Mouse (Mus musculus): ENCODE results near the gene Recql5.

The Recql5 gene

DNA sequence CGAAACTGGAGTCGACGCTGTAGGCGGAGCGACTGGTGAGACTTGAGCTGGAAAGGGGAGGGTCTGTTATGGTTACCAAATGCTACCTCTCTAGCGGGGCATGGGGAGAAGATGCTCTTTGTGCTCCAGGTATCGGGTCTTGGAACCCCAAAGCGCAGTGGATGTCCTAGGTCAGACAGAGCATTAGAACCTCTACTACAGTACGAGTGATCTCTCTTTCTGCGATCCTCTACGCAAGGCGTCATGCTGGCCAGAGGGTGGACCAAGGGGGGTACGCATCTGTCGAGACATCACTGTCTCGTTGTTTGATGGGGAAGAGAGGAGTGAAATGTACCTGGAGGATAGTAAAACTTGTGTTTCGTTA is 452 bp upstream of the Recql5 start:
- DNase-seq: no peak

DNA sequence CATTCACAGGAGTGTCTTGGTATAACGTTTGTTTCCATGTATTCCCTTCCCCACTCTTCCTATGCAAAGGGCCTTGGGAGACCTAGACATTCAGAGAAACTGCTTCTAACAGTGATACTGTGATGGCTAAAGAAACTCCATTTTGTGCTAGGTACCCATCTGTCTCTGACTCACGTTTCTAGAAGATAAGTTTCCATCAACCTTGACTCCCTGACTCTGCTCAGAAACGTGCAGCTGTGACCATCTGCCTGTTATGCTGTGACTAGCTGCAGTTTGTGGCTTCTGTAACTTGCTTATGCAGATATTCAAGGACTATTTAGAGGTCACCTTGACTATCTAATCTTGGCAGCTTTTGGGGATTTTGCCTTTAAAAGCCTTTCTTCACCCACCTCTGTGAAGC is 2.0 kb downstream of the Recql5 start:
- DNase-seq: no peak

DNA sequence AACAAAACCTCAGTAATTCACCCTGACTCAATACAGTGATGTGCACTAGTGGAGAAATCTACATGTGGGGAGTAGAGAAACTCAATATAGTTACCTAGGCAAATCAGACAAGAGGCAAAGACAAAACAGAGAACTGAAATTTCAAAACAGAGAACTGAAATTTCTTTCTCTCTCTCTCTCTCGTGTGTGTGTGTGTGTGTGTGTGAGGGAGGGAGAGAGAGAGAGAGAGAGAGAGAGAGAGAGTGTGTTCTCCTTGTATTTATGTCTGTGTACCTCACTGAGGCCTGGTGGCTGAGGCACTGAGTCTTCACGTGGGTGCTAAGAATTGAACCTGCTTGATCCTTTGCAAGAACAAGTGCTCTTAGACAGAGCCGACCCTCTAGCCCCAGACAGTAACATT is 3.5 kb downstream of the Recql5 start:
- DNase-seq: no peak

DNA sequence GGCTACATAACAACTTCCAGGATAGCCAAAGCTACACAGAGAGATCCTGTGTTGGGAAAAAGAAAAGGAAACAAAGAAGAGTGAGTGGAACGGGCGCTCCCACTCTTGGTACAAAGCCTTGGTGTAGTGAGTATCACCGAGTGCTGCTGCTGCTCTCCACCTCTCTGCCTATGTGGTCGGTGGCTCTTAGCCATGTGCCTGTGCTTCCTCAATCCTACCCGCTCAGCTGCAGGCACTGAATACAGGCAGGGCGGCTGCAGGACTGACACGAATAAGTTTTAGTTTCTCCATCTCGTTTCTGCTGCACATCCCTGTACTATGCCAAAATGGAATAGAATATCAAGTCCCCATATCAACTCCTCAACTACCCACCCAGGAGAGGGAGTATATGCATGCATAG is 4.2 kb downstream of the Recql5 start:
- no peak for DNase-seq

DNA sequence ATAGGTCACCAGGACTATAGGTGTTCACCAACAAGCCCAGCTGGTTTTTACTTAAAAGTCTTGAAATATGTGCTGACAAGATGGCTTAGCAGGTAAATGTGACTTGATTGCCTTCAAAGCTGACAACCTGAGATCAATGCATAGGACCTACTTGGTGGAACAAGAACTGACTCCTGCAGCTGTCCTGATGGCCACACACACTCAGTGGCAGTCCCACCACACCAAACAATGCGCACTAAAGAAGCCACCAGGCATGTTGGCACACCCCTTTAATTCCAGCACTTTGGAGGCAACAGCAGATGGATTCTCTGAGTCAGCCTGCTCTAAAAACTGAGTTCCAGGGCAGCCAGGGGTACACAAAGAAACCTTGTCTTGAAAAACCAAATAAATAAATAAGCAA is 11.3 kb downstream of the Recql5 start:
- no peak for DNase-seq

DNA sequence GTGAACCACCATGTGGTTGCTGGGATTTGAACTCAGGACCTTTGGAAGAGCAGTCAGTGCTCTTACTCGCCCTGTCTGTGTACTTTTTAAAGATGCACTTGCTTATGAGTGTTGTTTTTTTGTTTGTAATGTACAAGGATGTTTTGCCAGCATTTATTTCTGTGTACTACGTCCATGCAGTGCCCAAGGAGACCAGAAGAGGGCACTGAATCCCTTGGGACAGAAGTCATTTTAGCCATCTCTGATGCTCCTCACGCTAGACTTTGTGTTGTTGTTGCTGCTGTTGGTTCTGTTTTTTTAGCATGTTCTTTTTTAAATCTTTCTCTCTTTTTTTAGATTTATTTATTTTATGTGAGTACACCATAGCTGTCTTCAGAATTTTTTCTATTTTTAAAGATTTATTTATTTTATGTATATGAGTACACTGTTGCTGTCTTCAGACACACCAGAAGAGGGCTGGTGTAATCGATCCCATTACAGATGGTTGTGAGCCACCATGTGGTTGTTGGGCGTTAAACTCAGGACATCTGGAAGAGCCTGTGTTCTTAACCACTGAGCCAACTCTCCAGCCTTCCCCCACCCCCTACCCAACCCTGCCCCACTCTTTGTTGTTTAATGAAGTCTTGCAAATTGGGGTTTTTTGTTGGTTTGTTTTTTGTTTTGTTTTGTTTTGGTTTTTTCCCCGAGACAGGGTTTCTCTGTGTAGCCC is 13.0 kb downstream of the Recql5 start:
- peak; percentile 67 for DNase-seq

DNA sequence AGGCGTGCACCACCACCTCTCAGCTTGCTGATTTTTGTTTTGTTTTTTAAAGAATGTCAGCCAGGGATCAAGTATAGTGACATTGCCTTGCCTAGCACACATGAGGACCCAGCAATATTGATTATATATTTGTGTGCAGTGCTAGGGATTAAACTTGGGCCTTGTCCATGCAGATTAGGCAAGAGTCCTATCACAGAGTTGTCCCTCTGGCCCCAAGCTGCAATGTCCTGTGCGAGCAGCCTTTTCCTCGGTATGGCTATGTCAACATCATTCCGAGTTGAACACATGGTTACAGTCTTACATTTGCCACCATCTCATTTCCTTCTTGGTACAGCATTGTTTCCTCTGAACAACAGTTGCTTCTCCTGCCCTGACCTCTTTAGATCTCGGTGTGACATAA is 14.2 kb downstream of the Recql5 start:
- no peak for DNase-seq

DNA sequence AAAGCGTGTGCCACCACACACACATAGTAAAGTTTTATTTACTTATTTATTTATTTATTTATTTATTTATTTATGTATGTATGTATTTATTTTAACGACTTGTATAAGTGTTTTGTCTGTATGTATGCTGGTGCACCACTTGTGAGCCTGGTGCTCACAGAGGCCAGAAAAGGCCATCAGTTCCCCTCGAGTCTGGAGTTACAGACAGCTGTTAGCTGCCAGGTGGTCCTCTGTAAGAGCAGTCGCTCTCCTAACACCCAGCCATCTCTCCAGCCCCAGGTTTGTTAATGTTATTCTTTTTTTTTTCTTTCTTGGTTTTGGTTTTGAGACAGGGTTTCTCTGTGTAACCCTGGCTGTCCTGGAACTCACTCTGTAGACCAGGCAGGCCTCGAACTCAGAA is 14.6 kb downstream of the Recql5 start:
- DNase-seq: no peak

DNA sequence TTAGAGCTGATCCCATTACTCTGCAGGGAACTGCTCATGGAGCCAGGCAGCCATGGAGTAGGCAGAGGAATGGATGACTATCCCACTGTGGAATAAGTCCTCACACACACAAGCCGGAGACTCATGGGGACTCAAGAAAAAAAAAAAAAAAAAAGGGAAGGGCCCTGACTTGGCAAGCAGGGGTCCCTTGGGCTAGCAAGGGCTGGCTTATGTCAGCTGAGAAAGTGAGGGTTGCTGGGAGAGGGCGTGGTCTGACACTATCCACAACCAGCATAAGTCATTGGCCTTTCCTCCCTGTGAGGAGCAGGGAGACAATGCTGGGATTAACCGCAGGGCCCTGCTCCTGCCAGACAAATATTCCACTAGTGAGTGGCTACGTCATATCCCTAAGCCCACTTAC is 16.7 kb downstream of the Recql5 start:
- DNase-seq: no peak

DNA sequence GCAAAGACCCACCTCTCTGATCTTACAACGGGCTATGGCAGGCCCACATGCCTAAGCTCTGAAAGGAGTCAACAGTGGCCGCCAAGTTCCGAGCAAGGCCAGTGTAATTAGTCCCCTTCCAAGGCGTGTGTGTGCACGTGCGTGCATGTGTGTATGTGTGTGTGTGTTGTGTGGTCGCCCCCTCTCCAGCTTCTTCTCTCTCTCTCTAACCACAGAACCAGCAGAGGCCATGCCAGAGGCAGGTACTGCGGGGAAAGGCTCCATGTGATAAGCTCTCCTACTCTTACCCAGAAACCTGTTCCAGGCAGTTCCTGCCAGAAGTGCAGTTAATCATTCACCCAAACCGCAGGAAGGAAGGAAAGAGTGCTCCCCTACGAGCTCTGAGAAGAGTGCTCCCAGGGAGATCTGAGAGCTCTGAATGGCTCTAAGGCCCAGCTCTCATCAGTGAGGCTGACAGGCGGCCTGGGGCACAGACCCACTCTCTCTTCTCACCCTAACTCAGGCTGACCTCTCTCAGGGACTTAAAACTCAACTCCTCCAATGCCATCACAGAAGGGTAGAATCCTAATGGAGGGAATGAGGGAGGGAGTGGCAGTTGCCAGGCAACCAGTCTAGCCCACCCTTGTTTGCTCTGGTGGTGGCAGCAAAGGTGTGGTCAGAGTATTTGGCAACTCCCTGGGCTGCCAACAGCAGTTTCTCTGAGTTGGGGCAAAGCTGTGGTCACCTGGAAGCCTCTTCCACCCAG is 21.5 kb downstream of the Recql5 start, which contains the start of gene Smim6:
Gene Smim6, plus strand, starts transcription at position 386 of the 745 bp plus-strand sequence.
- peak; percentile 56 for DNase-seq

DNA sequence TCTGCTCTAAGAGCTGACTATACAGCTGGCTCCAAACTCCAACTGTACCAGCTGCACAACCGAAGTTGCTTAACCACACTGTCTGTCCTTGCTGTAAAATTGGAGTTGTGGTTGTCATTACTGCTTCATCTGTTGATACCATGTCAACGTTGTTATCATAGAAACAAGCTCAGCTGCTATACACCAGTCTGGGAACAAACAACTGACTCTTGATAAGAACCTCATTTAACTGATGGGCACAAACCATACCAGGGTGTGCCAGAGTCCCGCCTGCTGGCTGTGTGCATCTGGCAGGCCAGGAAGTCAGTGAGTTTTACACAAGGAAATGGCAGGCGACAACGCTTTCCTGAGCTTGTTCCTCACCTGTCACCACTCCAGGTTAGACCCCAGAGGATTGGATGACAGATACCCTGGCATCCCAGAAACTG is 22.1 kb downstream of the Recql5 start:
- DNase-seq: peak; percentile 54

DNA sequence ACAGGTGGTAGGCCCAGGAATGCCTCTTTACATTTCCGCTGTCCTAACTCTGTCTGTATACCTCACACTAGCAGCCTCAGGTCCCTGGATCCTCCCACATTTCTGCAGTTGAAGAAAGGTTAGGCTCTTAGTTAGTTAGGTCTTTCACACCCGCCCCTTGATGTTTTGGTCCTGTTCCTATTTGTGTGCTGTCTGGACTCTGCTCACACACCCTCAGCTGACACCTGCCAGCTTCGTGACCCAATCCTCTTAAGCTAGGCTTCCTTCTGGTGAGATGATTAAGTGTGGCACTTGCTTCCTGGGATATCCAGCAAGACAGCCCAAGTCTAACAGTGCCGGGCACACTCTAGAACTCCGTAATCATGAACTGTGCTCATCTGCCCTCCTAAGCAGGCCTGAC is 26.8 kb downstream of the Recql5 start:
- no peak for DNase-seq

DNA sequence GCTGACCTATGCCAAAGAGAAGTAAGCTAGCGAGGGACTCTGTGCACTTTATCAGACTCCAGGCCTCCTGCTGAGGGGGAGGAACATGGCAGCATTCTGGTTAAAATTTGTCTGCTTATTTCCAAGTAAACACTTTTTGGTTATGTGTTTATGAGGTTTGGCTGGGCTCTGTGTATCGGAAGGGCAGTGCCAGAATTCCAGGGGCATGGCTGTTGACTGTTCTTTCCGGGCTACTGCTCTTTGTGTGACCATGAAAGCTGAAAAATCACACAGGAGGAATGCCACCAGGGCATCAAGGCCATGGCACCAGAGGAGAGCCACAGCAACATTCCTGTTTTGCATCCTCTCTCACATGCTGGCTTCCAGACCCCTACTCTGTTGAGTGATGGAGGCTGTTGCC is 27.2 kb downstream of the Recql5 start:
- no peak for DNase-seq

DNA sequence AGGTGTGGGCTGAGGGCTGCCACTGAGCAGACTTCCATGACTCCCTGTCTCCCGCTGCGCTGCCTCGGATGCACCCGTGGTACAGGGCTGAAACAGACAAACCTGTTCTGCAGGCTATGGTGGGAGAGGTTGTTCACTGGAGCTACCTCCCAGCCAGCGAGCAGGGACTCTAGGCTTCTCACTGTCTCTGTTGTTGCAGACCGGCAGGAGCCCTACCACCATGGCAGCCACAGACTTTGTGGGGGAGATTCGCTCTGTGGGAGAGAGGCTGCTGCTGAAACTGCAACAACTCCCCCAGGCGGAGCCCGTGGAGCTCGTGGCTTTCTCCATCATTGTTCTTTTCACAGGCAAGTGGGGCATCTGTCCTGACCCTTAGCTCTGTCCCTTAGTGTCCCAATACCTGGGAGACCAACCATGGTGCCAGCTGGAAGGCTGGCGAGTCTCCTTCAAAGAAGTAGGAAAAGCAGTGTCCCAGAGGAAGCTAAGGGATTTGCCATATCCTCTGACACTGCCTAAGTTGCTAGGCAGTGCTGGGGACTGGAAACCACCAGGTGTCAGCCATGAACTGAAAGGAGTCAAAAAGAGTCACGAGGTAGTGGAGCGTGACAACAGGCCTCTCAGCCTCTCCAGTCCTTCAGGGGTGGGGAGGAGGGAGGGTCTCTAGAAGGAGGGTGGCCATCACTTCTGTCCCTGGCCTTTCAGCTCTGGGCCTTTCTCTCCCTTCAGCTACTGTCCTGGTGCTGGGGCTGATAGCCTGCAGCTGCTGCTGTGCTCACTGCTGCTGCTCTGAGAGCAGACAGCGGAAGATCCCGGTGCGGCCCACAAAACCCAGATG is 28.1 kb downstream of the Recql5 start:
- peak; percentile 33 for DNase-seq

DNA sequence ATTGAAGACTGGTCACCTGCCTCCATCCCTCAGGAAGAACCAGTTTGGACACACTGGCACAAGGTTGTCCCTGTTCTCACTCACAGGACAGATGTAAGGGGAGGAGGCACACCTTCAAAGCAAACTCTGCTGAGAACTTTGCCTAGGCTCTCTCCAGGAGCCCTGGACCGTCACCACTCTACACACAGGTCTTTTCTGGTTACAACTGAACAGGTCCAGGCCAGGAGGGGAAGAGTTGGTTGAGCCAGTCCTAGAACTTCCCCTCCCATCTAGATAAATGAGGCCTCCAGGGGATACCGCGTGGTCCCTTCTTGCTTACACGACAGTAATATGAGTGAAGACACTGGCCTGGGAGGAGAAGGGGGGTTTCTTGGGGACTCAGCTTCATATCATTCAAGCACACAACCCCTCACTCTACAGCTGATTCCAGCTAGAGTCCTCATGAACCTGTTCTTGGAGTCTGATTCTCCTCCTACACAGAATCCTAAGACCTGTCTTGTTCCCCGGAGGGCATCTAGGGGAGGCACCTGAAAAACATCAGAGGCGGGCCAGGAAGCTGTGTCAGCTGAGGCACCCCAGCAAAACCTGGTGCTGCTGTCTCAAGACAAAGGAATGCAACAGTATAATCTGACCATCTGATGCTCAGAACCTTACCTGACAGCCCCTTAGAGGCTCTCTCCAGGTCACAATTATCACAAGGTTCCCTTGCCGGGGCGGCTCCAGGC is 28.9 kb downstream of the Recql5 start:
- no peak for DNase-seq

DNA sequence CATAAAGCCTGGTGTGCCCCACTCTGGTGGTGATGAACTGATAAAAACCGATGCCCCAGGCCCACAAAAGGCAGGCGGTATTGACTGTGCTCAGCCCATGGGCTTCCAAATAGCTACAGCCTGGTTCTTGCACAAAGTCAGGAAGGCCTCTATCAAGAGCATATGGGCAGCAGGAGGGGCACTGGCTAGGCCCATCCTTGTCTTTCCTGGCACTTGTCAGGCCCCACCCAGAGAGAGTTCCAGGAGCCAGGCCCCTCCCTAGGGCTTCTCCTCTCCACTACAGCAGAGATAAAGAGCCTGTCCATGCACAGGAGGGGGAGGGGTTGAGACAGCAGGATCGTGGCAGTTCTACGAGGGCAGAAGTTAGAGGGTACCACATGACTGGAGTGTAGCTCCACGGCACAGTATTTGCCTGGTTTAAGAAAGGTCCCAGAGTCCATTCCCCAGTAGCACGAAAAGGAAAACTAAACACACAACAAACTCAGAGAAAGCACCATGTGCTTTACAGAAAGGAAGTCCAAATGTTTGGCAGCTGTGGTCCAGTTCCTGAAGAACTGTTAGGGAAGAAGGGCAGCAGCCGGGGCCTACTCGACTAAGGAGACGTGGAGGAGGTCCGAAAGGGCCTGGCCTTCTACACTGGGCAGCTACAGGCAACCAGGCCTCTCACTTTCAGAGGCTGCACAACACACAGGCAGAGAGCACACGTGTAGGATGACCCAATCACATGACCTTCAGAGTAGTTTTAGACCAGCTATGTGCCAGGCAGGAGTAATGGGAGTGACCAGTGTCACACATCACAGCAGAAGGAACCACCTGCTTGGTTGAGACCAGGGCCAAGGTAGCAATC is 29.7 kb downstream of the Recql5 start:
- peak; percentile 73 for DNase-seq

DNA sequence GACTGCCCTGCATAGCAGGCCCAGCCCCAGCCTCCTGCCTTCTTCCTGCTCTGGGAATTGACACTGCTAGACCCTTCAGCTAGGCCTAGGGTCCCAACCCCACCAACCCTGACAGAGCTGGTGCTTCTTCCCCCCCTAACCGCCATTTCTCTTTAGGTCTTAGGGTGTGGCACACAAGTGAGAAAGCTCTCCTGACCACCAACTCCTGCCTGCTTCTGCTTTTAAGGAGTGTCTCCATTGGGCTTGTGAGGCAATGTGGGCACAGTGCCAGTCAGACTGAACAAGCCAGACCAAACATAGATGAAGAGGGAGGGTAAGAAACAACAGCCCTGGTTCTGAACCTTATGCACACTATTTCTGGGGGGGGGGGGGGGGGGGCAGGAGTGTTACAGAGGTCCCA is 30.4 kb downstream of the Recql5 start:
- DNase-seq: peak; percentile 80

DNA sequence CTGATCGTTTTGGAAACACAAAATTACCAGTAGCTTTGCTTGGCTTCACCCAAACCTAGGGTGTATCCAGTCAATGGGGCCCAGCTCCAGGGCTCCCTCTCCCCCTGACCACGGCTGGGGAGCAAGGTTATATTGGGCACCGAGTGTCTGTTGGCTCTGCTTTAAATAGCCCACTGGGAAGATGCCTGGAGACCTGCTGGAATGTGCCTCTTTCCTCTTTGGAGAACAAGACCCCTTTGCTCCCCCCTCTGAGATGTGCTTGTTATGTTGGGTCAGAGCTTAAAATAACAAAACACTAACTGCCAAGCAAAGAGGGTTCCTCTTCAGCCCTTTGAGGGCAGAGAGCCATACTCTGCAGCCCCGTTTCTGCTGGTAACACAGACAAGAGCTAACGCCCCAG is 31.1 kb downstream of the Recql5 start:
- DNase-seq: no peak

DNA sequence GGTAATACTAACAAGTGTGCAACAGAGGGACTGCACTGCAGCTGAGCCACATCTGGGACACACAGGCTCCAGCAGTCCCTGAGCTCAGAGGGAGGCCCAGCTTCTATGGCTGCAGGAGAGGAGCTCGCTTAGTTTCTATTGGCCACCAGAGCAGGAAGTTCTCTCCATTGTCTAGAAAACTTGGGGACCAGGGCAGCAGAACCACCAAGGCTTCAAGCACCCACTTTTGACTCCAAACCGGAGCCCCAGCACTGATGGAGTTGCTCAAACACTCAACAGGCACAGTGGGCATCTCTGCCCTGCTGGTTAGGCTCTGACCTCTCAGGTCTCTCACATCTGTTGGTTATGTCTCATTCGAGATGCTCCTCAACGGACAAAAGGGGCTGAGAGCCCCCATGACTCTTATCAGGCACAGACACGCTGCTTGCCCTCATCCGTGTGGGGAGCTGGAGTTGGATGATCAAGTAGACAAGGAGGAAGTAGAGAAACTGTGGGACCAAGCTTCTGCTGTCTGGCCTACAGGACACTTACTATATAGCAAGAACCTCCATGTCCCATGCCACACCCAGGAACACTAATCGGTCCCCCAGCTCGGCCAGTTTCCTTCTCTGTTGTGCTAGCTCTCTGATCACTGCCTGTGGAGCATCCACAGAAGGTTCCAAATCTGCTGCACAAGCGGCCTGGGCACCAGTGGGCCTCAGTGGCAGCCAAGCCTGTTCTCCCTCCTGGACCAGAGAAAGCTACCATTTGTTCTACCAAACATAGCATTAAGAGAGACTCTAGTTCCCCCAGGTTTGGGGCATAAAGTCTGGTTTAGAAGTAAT is 31.7 kb downstream of the Recql5 start:
- no peak for DNase-seq

DNA sequence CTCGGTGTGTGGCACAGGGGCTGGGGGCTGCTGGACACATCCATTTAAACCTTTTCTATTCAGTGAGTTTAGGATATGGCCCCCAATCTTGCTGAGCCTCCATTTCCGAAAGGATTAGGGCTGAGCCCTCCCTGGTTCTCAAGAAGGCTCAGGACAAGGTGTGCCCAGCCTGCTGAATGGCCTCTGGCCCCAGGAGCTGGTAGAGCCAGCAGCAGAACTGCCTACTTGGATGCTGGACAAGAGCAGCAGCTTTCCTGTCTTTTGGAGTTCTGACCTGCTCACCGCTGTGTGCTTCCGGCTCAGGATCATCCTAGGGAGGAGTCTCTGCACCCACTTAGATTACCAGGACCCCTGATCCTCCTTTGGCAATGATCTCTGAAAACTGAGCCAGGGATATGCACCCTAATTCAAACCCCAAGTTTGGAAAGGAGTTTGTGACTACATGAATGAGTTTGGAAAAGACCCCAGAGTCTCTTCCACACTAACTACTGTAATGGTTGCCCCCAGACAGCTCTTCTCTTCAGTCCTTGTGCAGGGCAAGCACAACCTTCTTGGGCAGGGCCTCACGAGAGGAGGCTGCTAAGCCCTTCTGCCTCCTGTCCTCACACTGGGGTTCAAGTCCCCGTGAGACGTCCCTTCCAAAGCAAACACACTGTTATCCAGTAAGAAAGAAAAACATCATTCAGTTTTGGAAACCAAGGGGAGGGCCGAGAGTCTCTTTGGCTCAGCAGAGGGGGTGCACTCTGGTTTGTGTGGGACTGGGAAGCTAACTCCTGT is 32.5 kb downstream of the Recql5 start:
- no peak for DNase-seq
